Mouse (Mus musculus) frontal cortex, postnatal 36 days (tissue): Measurements from ENCODE around the gene Ewsr1.
A peak's percentile ranks its signal among the peaks of the same experiment; 100 is the strongest.

ENCODE experiments used
- DNase-seq, 2 experiments: peaks; one replicate each; pipeline ENCODE4 v3.0.0; 2022; ENCODE audit warnings: low spot score in 2 of 2

Ewsr1 gene

GRCm38 (mm10) chr11:5098736-5099542 lies at the start of gene Ewsr1, which contains the start of gene Rhbdd3:
TSS of gene Ewsr1 (minus strand) at chr11:5099266.
TSS of gene Rhbdd3 (plus strand) at chr11:5098926.
- peak; percentile 97 to 99 for DNase-seq

GRCm38 (mm10) chr11:5145600-5145999 lies 46.5 kb upstream of the Ewsr1 start:
- no peak for DNase-seq

GRCm38 (mm10) chr11:5141965-5142364 lies 42.9 kb upstream of the Ewsr1 start:
- DNase-seq: no peak

- DNase-seq: no peak
These were observed 42.2 kb upstream of the Ewsr1 start for GRCm38 (mm10) chr11:5141252-5141651.

GRCm38 (mm10) chr11:5140619-5141018 lies 41.6 kb upstream of the Ewsr1 start:
- DNase-seq: peak in 1 of 2 experiments; percentile 31

GRCm38 (mm10) chr11:5139372-5139771 lies 40.3 kb upstream of the Ewsr1 start:
- DNase-seq: no peak

GRCm38 (mm10) chr11:5138642-5139041 lies 39.6 kb upstream of the Ewsr1 start:
- no peak for DNase-seq

- DNase-seq: no peak
These were observed 36.8 kb upstream of the Ewsr1 start for GRCm38 (mm10) chr11:5135914-5136313.

- no peak for DNase-seq
These were observed 33.7 kb upstream of the Ewsr1 start for GRCm38 (mm10) chr11:5132751-5133150.

GRCm38 (mm10) chr11:5130111-5130665 lies 31.1 kb upstream of the Ewsr1 start:
- DNase-seq: no peak

- no peak for DNase-seq
These were observed 30.0 kb upstream of the Ewsr1 start for GRCm38 (mm10) chr11:5129035-5129480.

GRCm38 (mm10) chr11:5125713-5126112 lies 26.6 kb upstream of the Ewsr1 start:
- no peak for DNase-seq

- DNase-seq: peak; percentile 89 to 93
These were observed 16.0 kb upstream of the Ewsr1 start for GRCm38 (mm10) chr11:5114931-5115581.

GRCm38 (mm10) chr11:5113645-5114044 lies 14.6 kb upstream of the Ewsr1 start:
- DNase-seq: no peak

GRCm38 (mm10) chr11:5109441-5109840 lies 10.4 kb upstream of the Ewsr1 start:
- DNase-seq: no peak

GRCm38 (mm10) chr11:5103986-5104509 lies 5.0 kb upstream of the Ewsr1 start:
- DNase-seq: no peak

GRCm38 (mm10) chr11:5102384-5102783 lies 3.3 kb upstream of the Ewsr1 start:
- no peak for DNase-seq

GRCm38 (mm10) chr11:5101641-5102040 lies 2.6 kb upstream of the Ewsr1 start:
- DNase-seq: no peak

- DNase-seq: no peak
These were observed 1.7 kb upstream of the Ewsr1 start for GRCm38 (mm10) chr11:5100801-5101200.

GRCm38 (mm10) chr11:5100283-5100682 lies 1.2 kb upstream of the Ewsr1 start:
- no peak for DNase-seq

- peak; percentile 77 to 79 for DNase-seq
These were observed 614 bp upstream of the Ewsr1 start for GRCm38 (mm10) chr11:5099576-5100183.
